18 mouse cellular contexts compared by ENCODE assay signal in the genomic region with DNA sequence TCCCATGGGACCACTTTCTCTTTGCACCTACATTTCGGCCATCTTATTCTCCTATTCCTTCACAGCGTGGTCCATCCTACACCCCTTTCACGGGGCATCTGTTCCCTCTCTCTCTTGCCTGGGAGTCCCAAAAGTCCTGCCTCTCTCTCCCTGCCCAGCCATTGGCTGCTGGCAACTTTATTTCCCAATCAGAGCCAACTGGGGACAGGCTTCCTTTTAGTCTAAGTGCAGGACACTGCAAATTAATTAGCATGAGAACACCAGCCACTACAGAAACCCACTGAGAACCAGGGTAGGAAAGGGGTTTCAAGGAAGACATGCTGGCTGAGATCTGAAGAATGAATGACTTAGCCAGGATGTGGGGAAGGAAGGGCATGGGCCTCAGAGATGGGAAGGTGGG. TPM values are rescaled to one million over a fixed set of nuclear protein-coding genes. Genes with fewer than 3 reads are reported as not detected.
"Had no signal": no experiment of that assay in that cellular context is flagged by ENCODE, and none has a peak within 500 bp of the region (broad histone marks: within the 10 kb centered on the region; RNA-seq: fewer than 3 reads in every experiment).

No protein-coding gene starts in this region.

- H3K4me1 ChIP-seq: neural tube, embryonic 13.5 days; neural tube, embryonic 15.5 days; stomach, embryonic 15.5 days had no signal

- H3K4me3 ChIP-seq: neural tube, embryonic 13.5 days; neural tube, embryonic 15.5 days; stomach, embryonic 15.5 days had no signal

- H3K36me3 ChIP-seq: neural tube, embryonic 13.5 days; neural tube, embryonic 15.5 days; stomach, embryonic 15.5 days had no signal

- H3K9ac ChIP-seq: neural tube, embryonic 13.5 days; neural tube, embryonic 15.5 days; stomach, embryonic 15.5 days had no signal

- H3K4me2 ChIP-seq: neural tube, embryonic 13.5 days; neural tube, embryonic 15.5 days; stomach, embryonic 15.5 days had no signal

- H3K27me3 ChIP-seq: neural tube, embryonic 13.5 days; neural tube, embryonic 15.5 days; stomach, embryonic 15.5 days had no signal

- DNase-seq: retina, postnatal 1 day; right cerebral cortex, adult 18-20 months; right cerebral cortex, postnatal 14 days; right cerebral cortex, postnatal 25 days; right cerebral cortex, postnatal 4 days; spleen, adult 18-20 months; thymus, adult 18-20 months; thymus, postnatal 14 days; thymus, postnatal 25 days; thymus, postnatal 36 days; thymus, postnatal 4 days had no signal

- H3K9me3 ChIP-seq: neural tube, embryonic 13.5 days; neural tube, embryonic 15.5 days; stomach, embryonic 15.5 days had no signal

- H3K27ac ChIP-seq: neural tube, embryonic 13.5 days; neural tube, embryonic 15.5 days; stomach, embryonic 15.5 days; stomach, postnatal 0 days had no signal

RNA-seq across cellular contexts. Expression of a gene that starts 13.7 kb away (rescaled TPM):
- total RNA-seq: neutrophil, adult 5-6 weeks had no signal
- polyA plus RNA-seq: spleen, adult 2 months had no signal

RNA-seq across cellular contexts. Expression of a gene that starts 32.0 kb away (rescaled TPM):
- total RNA-seq: neutrophil, adult 5-6 weeks had no signal
- polyA plus RNA-seq: spleen, adult 2 months had no signal

RNA-seq across cellular contexts. Expression of a gene that starts 43.6 kb away (rescaled TPM):
- total RNA-seq: neutrophil, adult 5-6 weeks had no signal
- polyA plus RNA-seq: small intestine, adult 2 months; spleen, adult 2 months had no signal

RNA-seq across cellular contexts. Expression of a gene that starts 54.2 kb away (rescaled TPM):
- total RNA-seq: neutrophil, adult 5-6 weeks had no signal
